Mouse (Mus musculus) lung, postnatal 36 days (tissue): ENCODE results near the gene Mepe.
A peak's percentile ranks its signal among the peaks of the same experiment; 100 is the strongest.

Experiments used
- DNase-seq: peaks from one replicate; pipeline ENCODE4 v3.0.0; 2022; ENCODE audit warnings: mixed read lengths

The Mepe gene

DNA sequence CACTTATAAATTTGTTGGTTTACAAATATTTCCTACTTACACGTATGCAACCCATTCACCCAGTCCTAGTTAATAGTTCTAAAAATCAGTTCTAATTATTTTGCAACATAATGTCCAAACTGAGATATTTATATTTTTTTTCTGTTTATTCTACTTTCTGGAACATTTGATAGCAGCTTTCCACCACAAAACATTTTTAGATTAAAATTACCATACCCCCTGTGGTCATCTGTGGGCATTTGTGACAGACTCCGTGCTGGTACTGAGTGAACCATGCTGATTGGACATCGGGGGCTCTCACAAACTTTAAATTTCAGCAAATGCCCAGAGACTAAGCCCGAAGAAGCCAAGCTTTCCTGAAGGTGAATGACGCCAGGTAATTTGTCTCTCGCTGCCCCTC is at the start of gene Mepe:
Gene Mepe (plus strand): TSS at position 301 of the 400 bp plus-strand sequence.
- no peak for DNase-seq

DNA sequence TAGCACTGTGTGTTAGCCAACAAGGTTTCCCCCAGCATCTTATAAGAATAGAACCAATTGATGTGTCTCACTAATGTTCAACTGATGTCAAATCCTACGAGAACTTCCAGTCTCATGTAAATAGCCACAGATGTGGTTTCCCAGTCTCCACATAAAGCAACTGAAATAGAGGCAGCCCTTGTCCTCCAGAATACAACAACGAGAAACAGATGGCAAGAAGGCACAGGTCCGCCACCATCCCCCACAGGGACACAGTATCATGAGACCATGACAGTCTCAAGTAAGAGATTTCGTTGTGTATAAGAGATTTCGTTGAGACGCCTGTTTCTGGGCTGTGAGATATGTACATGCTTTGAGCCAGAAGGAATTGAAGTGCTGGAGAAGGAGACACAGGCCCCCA is 30.9 kb upstream of the Mepe start:
- no peak for DNase-seq

DNA sequence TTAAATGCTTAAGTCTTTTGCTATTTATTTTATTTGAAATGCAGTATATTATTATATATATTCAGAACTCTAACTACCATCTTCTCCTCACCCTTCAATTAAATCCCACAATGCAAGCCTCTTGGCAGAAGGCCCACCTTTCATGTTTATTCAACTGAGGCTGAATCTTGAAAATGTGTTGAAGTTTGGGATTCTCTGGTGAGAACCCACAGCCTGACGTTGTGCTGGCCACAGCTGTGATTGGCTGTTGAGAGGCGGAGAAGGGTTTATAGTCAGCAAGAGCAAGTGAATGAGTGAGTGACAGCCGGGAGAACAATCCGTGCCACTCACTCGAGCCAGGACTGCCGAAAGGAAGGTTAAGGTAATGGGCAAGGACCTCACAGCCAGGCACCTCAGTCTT is 26.1 kb upstream of the Mepe start, which contains the start of gene Ibsp:
Gene Ibsp (plus strand): TSS at position 178 of the 400 bp plus-strand sequence.
- no peak for DNase-seq

DNA sequence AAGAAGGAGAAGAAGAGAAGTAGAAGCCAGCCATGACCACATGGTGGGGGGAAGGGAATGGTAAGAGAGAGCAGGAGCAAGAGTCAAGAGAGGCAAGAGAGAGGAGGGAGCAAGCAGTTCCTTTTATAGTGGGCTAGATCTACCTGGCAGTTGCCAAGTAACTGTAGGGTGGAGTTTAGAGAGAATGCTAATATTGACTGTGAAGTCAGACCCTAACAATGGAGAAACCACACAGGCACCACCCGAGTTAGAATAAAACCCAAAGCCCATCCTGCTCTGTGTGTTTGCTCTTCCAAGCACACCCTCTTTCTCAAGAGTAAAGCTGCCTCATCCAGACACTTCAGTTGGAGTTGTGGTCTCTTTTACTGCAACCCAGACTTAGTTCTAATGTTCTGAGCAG is 11.1 kb upstream of the Mepe start:
- no peak for DNase-seq

DNA sequence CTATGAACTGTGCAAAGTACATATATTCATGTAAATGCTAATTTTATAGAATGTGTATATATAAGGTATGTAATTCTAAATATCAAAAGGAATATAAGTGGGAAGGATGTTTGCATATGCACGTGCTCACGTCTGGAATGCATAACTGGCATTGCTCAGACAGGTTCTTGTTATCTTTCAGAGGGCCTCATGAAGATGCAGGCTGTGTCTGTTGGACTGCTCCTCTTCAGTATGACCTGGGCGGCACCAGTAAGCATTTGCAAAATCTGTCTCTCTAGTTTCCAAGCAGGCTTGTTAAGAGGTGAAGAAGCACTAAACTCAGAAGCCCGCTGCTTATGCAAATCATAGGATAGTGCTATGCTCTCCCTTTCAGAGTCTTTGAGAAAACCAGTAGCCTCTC is 1.8 kb downstream of the Mepe start:
- DNase-seq = no peak

DNA sequence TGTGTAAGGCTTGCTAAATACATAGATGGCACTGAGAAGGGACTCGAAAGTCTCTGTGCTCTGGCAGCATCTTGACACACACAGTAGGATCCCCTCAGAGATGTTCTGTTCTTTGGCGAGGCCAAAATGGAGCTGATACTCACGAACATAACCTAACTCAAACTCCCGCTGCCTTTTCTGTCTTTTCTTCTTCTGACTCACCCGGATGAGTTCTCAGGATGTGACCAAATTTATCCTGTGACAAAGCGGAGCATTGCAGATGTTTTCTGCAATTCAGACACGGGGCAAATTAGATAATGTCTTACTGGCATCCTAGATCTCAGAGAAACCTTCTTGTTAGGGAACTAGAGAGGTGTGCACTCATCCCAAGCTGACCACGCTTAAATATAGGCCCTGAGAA is 2.3 kb downstream of the Mepe start:
- no peak for DNase-seq

DNA sequence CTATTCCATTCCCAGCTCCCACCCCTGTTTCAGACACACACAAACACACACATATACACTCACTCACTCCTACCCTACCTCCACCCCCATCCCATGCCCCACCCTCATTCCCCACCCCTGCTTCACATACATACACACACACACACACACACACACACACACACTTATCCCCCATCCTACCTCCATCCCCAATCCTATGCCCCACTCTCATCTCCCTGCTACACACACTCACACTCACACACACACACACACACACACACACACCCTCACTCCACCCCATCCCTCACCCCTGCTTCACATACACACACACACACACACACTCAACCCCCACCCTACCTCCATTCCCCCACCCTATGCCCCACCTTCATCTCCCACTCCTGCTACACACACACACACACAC is 2.7 kb downstream of the Mepe start:
- DNase-seq = no peak

DNA sequence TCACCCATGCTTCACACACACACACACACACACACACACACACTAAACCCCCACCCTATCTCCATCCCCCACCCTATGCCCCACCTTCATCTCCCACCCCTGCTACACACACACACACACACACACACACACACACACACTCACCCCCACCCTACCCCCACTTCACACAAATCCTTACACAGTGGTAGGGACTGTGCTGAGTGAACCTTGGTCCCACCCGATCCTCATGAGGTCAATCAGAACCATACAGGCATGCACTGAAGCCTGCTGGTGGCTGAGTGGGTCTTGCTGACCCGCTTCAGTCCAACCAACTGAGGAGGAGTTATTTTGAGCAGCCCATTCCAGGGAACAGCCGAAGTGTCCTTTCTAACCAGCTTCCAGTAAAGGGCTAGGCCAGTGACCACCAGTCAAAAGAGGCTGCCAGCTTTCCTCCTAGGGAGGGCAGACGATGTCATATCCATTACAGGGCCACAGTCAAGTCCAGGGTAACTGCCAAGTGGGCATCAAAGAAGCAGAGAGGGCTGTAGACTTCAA is 3.3 kb downstream of the Mepe start:
- DNase-seq = no peak

DNA sequence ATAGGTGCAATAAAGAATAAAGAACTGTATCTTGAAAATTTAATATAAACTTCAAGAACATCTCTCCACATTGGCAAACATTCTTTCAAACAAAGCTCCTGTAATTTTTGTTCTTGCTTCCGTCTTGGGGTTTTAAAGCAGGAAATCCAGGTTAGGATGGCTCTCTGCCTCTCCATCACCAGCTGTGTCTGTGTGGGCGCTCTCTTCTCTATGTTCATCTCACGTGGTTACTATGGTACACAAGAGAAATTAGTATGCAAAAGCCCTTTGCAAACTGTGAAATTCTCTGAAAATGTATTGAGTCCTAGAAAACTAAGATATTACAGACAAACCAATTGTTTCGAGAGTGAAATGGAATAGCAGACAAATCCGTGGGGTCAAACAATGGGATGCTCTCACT is 4.3 kb downstream of the Mepe start:
- no peak for DNase-seq

DNA sequence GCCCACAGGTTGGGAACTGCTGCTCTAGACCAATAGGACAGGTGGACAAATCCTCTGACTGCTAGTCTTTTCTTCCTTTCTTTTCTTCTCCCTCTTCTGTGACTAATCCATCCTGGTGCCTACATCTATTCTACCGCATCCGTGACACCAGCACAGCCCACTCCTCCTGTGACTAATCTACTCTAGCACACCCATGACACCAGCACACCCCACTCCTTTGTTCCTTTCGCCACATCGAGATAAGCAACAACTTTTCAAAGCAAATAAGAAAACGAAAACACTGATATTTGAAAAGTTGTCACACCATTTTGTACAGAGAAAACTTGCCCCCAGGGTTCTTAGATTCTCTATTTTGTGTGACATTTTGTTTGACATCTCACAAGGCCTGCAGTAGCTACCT is 5.0 kb downstream of the Mepe start:
- DNase-seq = no peak

DNA sequence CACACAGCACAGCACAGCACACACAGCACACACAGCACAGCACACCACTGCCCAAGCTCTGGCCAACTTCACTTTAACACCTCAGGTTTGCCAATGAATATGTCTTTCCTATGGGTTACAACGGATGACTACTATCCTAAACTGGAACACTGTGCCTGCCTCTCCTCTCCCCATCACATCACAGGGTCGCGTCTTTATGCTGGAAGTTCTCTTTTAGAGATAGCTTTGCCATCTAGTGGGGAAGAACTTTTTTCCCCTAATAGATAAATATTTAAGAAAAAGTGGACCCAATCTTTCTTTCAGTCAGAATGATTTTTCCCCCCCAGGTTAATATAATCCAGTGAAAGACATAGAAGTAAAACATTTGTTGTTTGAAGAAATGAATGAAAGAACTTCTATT is 7.2 kb downstream of the Mepe start:
- no peak for DNase-seq

DNA sequence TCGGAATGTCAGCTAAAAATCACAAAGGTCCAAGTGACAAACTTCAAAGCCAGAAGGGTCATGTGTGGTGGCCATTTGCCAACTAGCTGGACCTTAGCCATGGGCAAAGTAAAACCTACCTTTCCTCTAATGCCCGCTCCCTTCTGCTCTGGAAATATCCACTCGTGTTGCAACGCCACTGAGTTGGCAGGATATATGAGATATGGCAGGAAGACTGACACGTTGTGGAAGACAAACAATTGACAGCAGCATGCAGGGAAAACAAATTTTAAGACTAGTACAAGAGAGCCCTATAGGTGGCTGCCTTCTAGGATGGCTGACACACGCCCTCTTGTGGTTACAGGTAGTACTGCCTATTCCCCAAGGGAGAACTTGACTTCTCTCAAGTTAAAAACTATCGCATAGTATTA is 8.1 kb downstream of the Mepe start:
- peak; percentile 77 for DNase-seq

DNA sequence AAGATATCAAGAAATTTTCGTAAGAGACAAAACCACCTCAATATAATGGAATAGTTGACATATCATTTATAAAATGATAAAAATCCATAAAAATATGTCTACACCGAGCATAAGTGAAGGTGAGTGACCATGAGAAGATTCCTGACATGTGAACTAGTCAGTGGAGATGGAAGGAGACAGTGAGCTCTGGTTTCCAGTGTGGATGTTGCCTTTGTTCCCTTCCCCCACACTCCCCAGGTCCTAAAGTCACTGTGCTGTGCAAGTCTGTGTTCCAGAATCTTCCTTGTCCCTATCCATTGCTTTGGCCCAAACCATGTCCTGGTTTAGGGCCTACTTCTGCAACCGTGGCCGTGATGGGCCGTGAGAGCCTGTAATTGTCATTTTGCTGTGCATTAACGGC is 8.5 kb downstream of the Mepe start:
- no peak for DNase-seq

DNA sequence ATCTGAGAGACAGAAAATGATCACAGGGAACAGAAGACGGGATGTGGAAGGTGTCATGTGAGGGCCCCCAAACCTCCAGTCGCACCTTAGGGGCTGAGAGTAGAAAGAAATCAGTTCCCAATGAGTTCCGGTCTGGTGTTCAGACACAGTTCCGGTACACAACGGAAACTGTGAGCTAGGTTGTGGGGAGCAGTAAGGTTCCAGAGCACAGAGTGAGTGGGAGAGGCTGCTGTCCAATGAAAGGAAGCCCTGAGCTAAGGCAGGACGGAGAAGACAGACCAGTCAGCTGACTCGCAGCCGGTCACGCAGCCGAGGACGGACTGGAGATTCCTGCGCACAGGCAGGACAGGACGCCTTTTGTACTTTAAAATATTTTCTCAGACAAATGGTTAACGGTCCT is 9.4 kb downstream of the Mepe start:
- DNase-seq = no peak

DNA sequence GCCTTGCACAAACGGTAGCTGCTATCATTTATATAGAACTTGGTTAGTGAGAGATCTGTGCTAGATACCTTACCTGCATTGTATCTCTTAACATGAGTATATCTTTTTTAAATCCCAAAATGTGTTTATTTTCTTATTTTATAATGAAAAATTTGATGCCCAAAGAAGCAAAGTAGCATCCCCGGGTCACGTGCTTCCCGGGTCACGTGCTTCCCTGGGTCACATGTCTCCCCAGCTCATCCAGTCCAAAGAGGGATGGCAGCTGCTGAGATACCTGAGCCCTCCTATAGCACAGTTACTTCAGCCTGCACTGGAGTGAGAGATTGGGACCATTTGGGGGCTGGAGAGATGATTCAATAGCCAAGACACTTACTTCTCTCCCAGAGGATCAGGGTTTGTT is 10.8 kb downstream of the Mepe start:
- no peak for DNase-seq

DNA sequence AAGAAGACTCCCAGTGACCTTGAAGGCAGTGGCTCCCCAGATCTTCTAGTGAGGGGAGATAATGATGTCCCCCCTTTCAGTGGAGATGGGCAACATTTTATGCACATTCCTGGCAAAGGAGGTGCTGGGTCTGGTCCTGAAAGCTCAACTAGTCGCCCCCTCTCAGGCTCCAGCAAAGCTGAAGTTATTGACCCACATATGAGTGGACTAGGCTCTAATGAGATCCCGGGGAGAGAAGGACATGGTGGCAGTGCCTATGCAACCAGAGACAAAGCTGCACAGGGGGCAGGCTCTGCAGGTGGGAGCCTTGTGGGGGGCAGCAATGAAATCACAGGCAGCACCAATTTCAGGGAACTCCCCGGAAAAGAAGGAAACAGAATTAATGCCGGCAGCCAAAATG is 12.4 kb downstream of the Mepe start:
- DNase-seq = no peak

DNA sequence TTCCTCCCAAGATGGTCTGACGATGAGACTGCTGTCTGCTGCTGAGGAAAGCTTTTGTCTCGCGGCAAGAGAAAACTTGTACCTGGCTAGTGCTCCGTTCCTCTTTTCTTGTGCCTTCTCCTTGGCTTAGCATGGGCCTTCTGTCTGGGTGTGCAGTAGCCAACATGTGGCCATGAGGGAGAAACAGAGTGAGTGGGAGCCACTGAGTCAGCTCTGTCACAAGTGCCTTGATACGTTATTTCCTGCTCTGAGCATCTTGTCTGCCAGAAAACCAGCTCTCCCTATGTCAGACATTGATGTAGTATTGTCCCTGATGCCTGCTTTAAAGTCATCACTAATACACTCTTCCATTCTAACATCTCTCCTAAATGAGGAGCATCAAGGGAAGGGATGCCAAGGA is 13.9 kb downstream of the Mepe start:
- DNase-seq = no peak

DNA sequence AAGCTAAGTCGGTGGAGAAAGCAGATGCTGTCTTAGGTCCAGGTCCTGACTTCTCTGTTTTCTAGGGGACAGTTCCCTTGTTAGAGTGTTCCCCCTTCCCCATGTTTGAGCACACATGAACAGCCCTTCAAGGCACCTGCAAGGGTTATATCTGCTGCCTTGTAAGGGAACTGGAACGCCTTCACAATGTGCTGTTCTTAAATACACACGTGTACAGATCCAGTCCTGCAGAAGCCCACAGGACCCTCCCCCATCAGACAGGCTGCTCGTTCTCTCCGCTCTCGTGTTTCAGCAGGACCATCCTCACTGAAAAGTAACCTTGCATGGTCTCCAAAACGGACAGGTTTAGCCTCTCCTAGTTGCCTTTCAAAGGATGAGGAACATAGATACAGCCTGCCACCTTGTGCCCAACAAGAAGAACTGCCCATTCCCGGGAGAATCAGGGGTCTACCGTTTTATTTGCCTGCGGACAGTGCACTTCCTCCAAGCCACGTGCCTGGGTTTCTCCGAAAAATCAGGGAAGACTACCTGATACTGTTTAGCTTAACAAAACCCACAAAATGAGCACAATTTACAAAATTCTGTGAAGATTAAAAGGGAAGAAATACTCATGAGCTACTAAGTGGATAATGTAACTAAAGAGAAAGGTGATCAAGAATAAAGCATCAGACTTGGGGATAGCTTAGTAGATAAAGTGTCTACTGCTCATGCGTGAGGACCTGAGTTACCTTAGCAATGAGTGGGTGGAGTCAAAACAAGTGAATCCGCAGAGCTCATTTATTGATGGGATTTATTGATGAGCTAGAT is 14.8 kb downstream of the Mepe start:
- DNase-seq = peak; percentile 18

DNA sequence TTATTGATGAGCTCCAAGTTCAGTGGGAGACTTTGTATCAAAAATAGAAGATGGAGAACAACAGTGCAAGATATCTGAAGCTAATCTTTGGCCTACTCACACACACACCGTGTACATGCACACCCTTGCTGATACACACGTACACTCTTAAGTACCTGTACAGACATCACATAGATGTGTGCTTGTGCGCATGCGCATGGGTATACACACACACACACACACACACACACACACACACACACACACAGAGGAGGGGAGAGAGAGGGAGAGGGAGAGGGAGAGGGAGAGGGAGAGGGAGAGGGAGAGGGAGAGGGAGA is 15.3 kb downstream of the Mepe start:
- DNase-seq = no peak

DNA sequence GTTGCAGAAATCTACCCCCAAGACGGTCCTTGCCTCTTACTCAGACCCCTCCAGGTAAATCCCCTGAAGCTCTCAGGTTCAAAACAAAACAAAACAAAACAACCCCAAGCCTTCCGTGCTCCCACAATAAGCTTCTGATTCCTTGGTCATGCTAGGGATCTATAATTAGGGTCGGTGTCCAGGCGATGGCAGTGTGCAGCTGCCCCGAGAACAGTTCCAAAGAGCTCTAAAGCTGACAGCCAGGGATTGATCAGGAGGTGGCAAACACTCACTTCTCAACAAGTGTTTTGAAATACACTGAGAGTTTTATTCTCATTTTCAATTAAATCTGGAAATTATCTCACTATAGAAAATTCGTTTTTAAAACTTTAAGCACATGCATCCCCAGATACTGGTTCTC is 17.8 kb downstream of the Mepe start:
- peak; percentile 14 for DNase-seq

DNA sequence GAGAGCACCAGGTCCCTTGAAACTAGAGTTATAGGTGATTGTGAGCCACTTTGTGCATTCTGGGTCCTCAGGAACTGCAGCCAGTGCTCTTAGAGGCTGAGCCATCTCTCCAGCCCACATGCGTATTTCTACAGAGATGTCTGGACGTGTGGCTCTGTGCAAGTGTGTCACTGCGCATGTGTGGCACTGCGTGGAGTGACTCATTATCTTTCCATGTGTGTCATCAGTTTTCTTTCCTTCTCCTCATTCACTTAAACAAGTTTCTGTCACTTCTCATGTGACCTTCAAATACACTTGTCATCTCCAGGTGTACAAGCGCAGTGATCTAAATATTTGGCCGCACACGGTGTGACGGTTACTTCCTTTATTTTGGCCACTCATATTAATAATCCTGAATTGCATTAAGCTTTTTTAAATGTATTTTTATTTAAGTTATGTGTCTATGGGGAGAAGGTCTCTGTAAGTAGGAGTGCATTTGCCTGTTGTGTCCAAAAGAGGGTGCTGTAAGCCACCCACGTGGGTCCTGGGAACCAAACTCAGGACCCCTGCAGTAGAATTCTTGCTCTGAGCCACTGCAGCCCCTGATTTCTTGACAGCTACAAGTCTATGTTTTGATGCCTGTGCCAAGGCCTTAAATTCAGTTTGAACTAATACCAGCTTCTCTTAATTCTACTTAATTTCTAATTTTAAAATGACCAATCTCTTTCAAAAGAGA is 19.6 kb downstream of the Mepe start:
- peak; percentile 21 for DNase-seq

DNA sequence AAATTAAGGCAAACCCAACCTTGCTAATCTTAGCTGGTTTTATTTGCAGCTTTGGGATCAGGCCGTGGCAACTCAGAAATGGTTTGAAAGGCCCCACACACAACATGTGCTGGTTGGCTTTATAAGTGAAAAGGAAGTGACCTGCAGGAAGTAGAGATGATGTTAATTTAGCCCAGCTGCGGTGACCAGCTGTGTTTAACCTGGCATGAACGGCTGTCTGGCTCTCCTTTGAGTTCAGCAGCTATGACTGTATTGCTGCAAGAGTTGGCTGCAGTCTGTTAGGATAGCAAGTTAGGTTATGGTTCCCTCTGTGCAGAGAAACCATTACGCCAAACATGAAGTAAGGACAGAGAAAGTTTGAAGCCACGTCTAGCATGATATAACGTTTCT is 20.1 kb downstream of the Mepe start:
- peak; percentile 14 for DNase-seq

DNA sequence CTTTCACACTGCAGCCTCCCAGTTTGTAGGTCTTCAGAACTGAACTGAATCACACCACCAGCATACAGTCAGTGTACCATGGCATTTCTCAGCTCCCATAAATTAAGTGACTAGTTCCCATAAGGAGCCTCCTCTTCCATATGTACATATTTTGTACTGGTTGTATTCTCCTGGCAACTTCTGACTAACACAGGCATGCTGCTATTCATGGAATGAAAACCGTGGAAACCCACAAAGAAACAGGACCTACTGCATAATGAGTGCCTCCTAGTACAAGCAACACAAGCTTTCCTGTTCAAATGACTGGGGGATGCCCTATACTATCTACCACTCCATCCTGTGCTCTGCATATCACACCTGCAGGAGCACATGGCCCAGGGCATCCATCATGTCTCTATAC is 25.9 kb downstream of the Mepe start:
- no peak for DNase-seq

DNA sequence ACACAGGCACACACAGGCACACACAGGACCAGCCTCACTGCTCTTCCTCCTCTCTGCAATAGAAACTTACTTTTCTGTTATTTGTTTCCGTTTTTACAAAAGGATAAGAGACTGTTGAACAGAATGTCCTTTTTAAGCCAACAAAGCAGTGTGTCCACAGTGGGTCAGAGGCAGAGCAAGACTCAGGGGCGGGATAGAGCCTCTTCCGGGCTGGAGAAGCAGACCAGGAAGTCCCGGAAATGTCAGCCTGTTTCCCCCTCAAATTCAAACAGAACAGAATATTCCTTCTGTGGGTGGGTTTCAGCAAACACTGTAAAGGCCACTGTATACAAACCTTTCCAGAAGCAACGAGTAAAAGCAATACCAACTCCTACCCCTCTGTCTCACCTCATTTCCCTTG is 26.7 kb downstream of the Mepe start:
- DNase-seq = no peak

DNA sequence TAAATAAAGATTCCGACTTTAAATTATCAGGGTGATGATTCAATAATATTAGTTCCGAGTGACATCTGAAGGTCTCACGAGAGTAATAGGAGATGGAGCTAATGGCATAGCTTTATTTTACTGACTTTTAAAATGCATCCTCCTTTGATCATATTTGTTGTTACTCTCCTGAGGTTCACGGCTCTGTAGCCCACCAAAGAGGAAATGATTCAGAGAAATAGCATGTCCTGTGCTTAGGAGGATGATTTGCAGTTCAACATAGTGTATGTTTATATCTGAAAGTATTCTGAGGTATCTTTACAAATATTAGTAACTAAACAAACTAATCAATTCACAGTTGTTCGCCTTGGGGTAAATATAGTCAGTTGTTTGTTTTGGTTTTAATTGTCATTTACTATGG is 32.4 kb downstream of the Mepe start:
- no peak for DNase-seq
